Mouse (Mus musculus) midbrain, embryonic 15.5 days (tissue): ENCODE results near the gene Kcnk7. TPM values are rescaled to one million over a fixed set of nuclear protein-coding genes. Genes with fewer than 3 reads are reported as not detected.
A peak's percentile ranks its signal among the peaks of the same experiment; 100 is the strongest.

ENCODE experiments used
- ATAC-seq: fragments of 200-750 bp; cut with Nextera tagmentation; replicated peaks from 2 replicates; pipeline ENCODE4 v1.8.0; 2017; ENCODE audit warnings: moderate TSS enrichment
- H3K27ac ChIP-seq: fragments of 300-500 bp; sonication (generic); 2 replicates; pipeline ENCODE4 v1.5.1; 2015; ENCODE audit warnings: mild to moderate bottlenecking, inconsistent platforms
- H3K27me3 ChIP-seq: fragments of 300-500 bp; sonication (generic); replicated peaks from 2 replicates; pipeline ENCODE4 v1.6.1; 2015; ENCODE audit warnings: inconsistent platforms
- H3K36me3 ChIP-seq: fragments of 300-500 bp; sonication (generic); replicated peaks from 2 replicates; pipeline ENCODE4 v1.6.1; 2015; ENCODE audit warnings: inconsistent platforms
- H3K4me1 ChIP-seq: fragments of 300-500 bp; sonication (generic); 2 replicates; pipeline ENCODE4 v1.6.1; 2015; ENCODE audit warnings: inconsistent platforms
- H3K4me2 ChIP-seq: fragments of 300-500 bp; sonication (generic); 2 replicates; pipeline ENCODE4 v1.6.1; 2015; ENCODE audit warnings: inconsistent platforms, mild to moderate bottlenecking, moderate library complexity
- H3K4me3 ChIP-seq: fragments of 300-500 bp; sonication (generic); 2 replicates; pipeline ENCODE4 v1.5.1; 2015; ENCODE audit warnings: mild to moderate bottlenecking, inconsistent platforms
- H3K9ac ChIP-seq: fragments of 300-500 bp; sonication (generic); 2 replicates; pipeline ENCODE4 v1.6.1; 2015; ENCODE audit warnings: mild to moderate bottlenecking, inconsistent platforms
- H3K9me3 ChIP-seq: fragments of 300-500 bp; sonication (generic); 2 replicates; pipeline ENCODE4 v1.6.1; 2016; ENCODE audit warnings: inconsistent platforms
- WGBS: fragments of 180-500 bp; shearing (Covaris S2); methylation state at CpG from one replicate; pipeline ENCODE4 v1.1.7; 2015; ENCODE audit warnings: mixed read lengths; 5-methylcytosine and 5-hydroxymethylcytosine counted together
- polyA plus RNA-seq: library from polyadenylated mRNA; unstranded; fragments of >200 nt; fragmentation: Nextera tagmentation; extraction: Ambion mirVana; gene quantifications from 2 replicates; pipeline ENCODE4 v1.2.1, GENCODE M21; 2015

The Kcnk7 gene
- polyA plus RNA-seq, 1 experiment from 2014 or later: 0.19 TPM

DNA sequence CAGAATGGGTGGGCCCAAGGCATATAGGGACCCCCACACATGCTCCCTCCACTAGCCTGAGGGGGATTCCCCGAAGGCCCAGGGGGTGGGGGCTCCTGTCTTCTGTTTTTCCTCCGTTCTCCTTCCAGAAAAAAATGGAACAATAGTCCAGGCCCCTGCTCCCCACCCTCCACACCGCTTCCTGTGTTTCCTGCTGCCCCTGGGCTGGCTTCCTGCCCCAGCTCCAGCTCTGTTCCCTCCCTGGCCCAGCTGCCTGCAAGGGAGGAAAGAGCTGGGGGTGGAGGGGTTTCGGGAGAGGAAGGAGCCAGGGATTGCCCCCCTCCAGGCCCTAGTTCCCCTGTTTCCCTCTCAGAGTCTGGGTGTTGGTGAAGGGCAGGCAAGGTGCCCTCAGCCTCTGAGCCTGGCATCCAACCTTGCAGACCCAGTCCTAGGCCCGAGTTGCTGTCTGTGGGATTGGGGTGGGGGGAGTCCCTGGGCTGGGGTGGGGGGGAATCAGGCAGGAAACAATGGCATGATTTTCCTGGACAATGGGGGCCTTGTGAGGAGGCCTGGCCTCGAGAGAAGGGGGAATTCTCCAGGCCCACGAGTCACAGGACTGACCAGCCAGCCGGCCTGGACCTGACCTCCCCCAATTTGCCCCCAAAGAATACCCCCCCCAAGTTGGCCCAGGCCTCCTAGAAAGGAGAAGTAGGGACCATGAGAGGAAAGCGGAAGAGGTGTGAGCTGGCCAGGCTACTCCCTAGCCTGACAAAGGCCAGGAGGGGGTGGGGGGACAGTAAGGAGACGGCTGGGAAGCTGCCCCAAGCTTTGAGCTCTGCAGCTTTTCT, 11.9 kb upstream of the Kcnk7 start:
- 0 out of 2 replicates have a peak, but pooled peaks cover 3% of the 10 kb centered on the region for H3K27me3 ChIP-seq
- peaks cover 57% of the 10 kb centered on the region for H3K4me1 ChIP-seq
- peak overlapping the region; percentile 99 for H3K4me2 ChIP-seq
- ATAC-seq: no peak
- no peak overlapping the region for H3K27ac ChIP-seq
- no peaks in the 10 kb centered on the region; the same call in 1 of the 2 replicates for H3K36me3 ChIP-seq
- WGBS: 60% methylated on average over 10 of the region's 10 CpGs
- no peak overlapping the region for H3K4me3 ChIP-seq
- no peaks in the 10 kb centered on the region for H3K9me3 ChIP-seq
- H3K9ac ChIP-seq: peak overlapping the region; percentile 19; the same call in 1 of the 2 replicates

- Histone ChIP-seq H3K27me3 (0 out of 2 replicates have a peak, but pooled peaks cover 3% of the 10 kb centered on the region), H3K9me3 (no peaks in the 10 kb centered on the region), H3K4me2 (peak overlapping the region; percentile 99), H3K4me1 (peaks cover 50% of the 10 kb centered on the region), H3K4me3 (no peak overlapping the region), H3K27ac (no peak overlapping the region), H3K9ac (no peak overlapping the region; the same call in 1 of the 2 replicates), H3K36me3 (peaks cover 6% of the 10 kb centered on the region; the same call in 1 of the 2 replicates)
- WGBS: 83% methylated on average over 10 of the region's 10 CpGs
- no peak for ATAC-seq
Observed at GRCm38 (mm10) chr19:5692913-5693396, 11.2 kb upstream of the Kcnk7 start.

DNA sequence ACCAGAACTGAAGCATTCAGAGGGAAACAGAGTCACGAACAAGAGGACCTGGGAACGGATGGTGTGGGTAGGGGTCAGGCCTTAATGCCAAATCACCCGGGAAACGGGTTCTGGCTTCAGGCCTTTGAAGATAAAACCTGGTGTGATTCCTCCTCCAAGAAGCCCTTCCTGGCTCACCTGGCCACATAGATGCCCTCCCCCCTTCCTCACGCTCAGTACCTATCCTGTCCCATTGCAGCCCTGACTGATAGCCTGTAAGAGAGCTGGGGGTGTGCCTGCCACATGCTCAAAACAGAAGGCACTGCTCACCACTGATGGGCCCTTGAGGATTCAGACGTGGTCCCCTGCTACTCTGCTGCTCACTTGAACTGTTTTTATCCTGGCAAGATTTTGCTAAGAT, 10.4 kb upstream of the Kcnk7 start:
- Histone ChIP-seq H3K36me3 (peaks cover 12% of the 10 kb centered on the region; the same call in 1 of the 2 replicates), H3K27me3 (0 out of 2 replicates have a peak, but pooled peaks cover 3% of the 10 kb centered on the region), H3K9me3 (no peaks in the 10 kb centered on the region), H3K4me1 (peaks cover 49% of the 10 kb centered on the region), H3K9ac (no peak overlapping the region), H3K4me2 (no peak overlapping the region), H3K4me3 (no peak overlapping the region), H3K27ac (no peak overlapping the region)
- no peak for ATAC-seq
- WGBS: 83% methylated on average over 6 of the region's 6 CpGs

DNA sequence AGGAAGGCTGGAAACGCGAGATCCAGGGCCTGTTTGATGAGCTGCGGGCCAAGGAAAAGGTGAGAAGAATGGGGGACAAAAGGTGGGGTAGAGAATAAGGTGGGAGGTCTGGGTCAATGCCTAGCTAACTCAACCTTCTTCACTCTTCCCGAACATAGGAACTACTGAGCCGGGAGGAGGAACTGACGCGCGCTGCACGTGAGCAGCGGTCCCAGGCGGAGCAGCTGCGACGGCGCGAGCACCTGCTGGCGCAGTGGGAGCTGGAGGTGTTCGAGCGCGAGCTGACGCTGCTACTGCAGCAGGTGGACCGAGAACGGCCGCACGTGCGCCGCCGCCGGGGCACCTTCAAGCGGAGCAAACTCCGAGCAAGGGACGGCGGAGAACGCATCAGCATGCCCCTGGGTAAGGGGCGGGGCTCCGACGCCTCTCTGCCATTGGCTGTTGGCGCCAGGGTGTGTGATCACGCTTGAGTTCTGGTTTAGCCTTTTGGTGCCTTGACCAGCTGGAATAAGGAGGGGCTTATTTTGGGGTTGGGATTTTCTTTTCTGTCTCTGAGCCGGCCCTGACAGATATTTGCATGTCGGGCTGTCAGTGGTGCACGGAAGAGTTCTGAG, 8.2 kb upstream of the Kcnk7 start:
- Histone ChIP-seq H3K9me3 (no peaks in the 10 kb centered on the region), H3K4me2 (peak overlapping the region; percentile 47), H3K27me3 (0 out of 2 replicates have a peak, but pooled peaks cover 3% of the 10 kb centered on the region), H3K27ac (no peak overlapping the region), H3K4me1 (peaks cover 30% of the 10 kb centered on the region), H3K9ac (no peak overlapping the region), H3K4me3 (peak overlapping the region; percentile 33), H3K36me3 (peaks cover 26% of the 10 kb centered on the region; the same call in 1 of the 2 replicates)
- no peak for ATAC-seq
- 7% methylated on average over 41 of the region's 41 CpGs for WGBS

DNA sequence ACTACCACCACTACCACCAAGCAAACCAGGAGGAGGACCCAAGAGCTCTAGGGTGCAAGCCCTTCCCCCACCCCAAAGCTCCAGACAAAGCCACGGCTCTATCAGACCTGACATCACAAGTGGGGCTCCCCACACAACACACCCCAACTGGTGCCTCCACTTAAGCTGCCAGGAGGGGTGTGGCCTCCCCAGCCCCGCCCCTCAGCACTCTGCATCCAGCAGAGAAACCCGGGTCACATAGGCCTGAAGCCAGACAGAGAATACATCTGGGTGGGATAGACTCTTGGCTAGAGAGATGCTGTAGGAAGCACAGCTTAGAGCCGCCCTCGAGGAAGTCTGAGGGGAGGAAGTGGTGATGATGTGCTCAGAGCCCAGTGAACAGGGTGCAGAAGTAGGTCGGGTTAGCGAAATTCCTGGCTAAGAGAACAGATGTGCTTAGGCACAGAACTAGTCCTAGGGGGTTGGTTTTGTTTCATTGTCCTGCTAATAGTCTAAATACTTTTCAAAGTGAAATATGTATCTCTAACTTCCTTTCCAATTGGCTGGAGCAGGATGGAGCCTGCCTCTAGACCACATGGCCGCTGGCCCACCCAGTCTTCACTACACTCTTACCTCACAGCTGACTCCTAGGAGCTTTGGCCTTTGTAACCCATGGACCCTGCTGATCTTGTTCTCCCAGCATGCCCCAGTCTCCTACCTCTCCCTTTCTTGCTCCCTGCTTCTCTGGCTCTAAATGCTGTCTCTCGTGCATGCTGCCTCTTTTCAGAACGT, 819 bp downstream of the Kcnk7 start:
- Histone ChIP-seq H3K27ac (no peak overlapping the region), H3K4me2 (no peak overlapping the region), H3K9ac (no peak overlapping the region), H3K4me1 (no peaks in the 10 kb centered on the region), H3K27me3 (no peaks in the 10 kb centered on the region), H3K9me3 (no peaks in the 10 kb centered on the region), H3K36me3 (peaks cover 23% of the 10 kb centered on the region), H3K4me3 (no peak overlapping the region)
- 49% methylated on average over 10 of the region's 10 CpGs for WGBS
- no peak for ATAC-seq

DNA sequence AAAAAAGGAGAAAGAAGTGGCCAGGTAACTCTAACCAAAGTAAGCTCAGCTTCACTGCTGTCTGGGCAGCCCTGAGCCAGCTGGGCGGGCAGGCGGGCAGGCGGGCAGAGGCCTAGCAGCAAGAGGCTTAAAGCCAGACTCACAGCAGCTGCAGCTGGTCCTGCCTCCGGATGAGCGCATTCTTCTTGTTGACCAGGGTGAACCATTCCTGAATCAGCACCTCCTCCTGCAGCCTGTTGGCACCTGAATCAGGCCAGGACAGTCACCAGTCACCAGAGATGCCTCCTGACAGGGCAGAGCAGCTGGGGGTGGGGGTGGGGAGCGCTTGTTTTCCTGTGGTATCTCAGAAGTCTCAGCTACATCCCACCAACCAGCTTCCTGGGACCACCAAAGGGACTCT, 5.9 kb downstream of the Kcnk7 start:
- H3K27me3 ChIP-seq: no peaks in the 10 kb centered on the region
- no peaks in the 10 kb centered on the region for H3K9me3 ChIP-seq
- no peak for ATAC-seq
- H3K4me2 ChIP-seq: no peak overlapping the region
- H3K4me1 ChIP-seq: peaks cover 10% of the 10 kb centered on the region
- no peak overlapping the region for H3K4me3 ChIP-seq
- 89% methylated on average over 6 of the region's 6 CpGs for WGBS
- no peak overlapping the region for H3K27ac ChIP-seq
- H3K9ac ChIP-seq: no peak overlapping the region
- H3K36me3 ChIP-seq: peaks cover 22% of the 10 kb centered on the region

- 77% methylated on average over 8 of the region's 8 CpGs for WGBS
- peaks cover 22% of the 10 kb centered on the region for H3K36me3 ChIP-seq
- no peak for ATAC-seq
- no peak overlapping the region for H3K27ac ChIP-seq
- no peak overlapping the region for H3K4me3 ChIP-seq
- peaks cover 15% of the 10 kb centered on the region for H3K4me1 ChIP-seq
- H3K9me3 ChIP-seq: no peaks in the 10 kb centered on the region
- H3K27me3 ChIP-seq: no peaks in the 10 kb centered on the region
- no peak overlapping the region for H3K4me2 ChIP-seq
- H3K9ac ChIP-seq: no peak overlapping the region
Observed at GRCm38 (mm10) chr19:5710581-5710980, 6.4 kb downstream of the Kcnk7 start.

DNA sequence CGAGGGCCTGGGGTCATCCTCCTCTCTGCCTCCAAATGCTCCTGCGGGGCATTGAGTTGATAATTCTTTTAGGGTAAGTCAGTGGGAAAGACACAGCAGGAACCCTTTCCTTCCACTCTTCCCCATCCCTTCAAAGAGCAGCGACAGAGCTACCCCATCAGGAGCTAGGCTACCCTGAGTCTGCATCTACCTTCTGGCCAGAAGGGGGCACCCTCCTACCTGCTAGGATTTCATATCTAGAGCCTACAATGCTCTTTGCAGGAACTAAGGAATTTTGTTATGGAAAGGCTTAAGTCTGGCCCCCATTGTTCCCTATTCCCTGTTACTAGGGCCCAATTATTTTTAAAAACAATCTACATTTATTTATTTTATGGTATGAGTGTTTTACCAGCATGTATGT, 7.1 kb downstream of the Kcnk7 start:
- no peak overlapping the region for H3K4me3 ChIP-seq
- 10% methylated on average over 3 of the region's 3 CpGs for WGBS
- peaks cover 21% of the 10 kb centered on the region for H3K4me1 ChIP-seq
- H3K9ac ChIP-seq: no peak overlapping the region
- H3K27ac ChIP-seq: no peak overlapping the region
- no peak overlapping the region for H3K4me2 ChIP-seq
- H3K27me3 ChIP-seq: no peaks in the 10 kb centered on the region
- H3K9me3 ChIP-seq: no peaks in the 10 kb centered on the region
- no peak for ATAC-seq
- H3K36me3 ChIP-seq: peaks cover 22% of the 10 kb centered on the region

DNA sequence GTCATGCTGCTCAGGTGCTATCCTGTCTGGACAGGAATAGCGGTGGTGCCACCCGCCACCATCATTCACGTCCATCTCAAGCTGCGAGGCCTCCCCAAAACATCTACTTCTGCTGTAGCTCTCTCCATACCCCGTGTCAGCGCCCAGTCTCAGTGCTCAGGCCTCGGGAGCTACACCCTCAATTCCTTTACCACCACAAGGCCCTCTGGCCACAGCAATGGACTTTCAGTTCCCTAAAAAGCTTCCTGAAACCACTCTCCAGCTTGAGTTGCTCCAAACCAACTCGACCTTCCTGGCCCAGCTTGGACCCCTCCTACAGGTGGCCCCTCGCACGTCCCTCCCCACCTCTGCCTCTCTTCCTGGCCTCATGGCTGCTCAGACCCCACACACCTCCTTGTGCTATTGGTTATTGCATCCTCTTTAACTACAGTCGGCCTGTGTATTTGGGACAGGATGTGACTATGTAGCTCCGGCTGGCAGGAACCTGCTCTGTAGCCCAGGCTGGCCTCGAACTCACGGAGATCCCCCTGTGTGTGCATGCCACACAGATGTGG, 7.8 kb downstream of the Kcnk7 start:
- Histone ChIP-seq H3K4me1 (peaks cover 28% of the 10 kb centered on the region), H3K36me3 (peaks cover 22% of the 10 kb centered on the region), H3K4me3 (no peak overlapping the region), H3K9me3 (no peaks in the 10 kb centered on the region), H3K27ac (no peak overlapping the region), H3K27me3 (no peaks in the 10 kb centered on the region), H3K9ac (no peak overlapping the region), H3K4me2 (no peak overlapping the region)
- WGBS: 91% methylated on average over 14 of the region's 14 CpGs
- no peak for ATAC-seq

GRCm38 (mm10) chr19:5713255-5713654, 9.1 kb downstream of the Kcnk7 start:
- peaks cover 31% of the 10 kb centered on the region for H3K4me1 ChIP-seq
- no peak for ATAC-seq
- no peaks in the 10 kb centered on the region for H3K9me3 ChIP-seq
- H3K4me2 ChIP-seq: peak overlapping the region; percentile 56
- H3K27ac ChIP-seq: no peak overlapping the region
- H3K27me3 ChIP-seq: no peaks in the 10 kb centered on the region
- no peak overlapping the region for H3K4me3 ChIP-seq
- peaks cover 21% of the 10 kb centered on the region for H3K36me3 ChIP-seq
- no peak overlapping the region for H3K9ac ChIP-seq
- whole genome bisulfite sequencing: 84% methylated on average over 5 of the region's 5 CpGs

GRCm38 (mm10) chr19:5713730-5714129, 9.6 kb downstream of the Kcnk7 start:
- Histone ChIP-seq H3K4me3 (0 out of 2 replicates have a peak overlapping the region, but pooled peaks have one; percentile 0), H3K27ac (no peak overlapping the region), H3K9me3 (no peaks in the 10 kb centered on the region), H3K9ac (no peak overlapping the region), H3K4me1 (peaks cover 31% of the 10 kb centered on the region), H3K27me3 (no peaks in the 10 kb centered on the region), H3K36me3 (peaks cover 17% of the 10 kb centered on the region), H3K4me2 (peak overlapping the region; percentile 56)
- 16% methylated on average over 2 of the region's 2 CpGs for WGBS
- no peak for ATAC-seq
